Mouse (Mus musculus): ENCODE results near the gene Ubqln2. TPM values are rescaled to one million over a fixed set of nuclear protein-coding genes. Genes with fewer than 3 reads are reported as not detected.

The Ubqln2 gene
- polyA plus RNA-seq (2015; fragmentation: Nextera tagmentation; extraction: Ambion mirVana): 44.4 and 44.8 TPM in 2 replicates

DNA sequence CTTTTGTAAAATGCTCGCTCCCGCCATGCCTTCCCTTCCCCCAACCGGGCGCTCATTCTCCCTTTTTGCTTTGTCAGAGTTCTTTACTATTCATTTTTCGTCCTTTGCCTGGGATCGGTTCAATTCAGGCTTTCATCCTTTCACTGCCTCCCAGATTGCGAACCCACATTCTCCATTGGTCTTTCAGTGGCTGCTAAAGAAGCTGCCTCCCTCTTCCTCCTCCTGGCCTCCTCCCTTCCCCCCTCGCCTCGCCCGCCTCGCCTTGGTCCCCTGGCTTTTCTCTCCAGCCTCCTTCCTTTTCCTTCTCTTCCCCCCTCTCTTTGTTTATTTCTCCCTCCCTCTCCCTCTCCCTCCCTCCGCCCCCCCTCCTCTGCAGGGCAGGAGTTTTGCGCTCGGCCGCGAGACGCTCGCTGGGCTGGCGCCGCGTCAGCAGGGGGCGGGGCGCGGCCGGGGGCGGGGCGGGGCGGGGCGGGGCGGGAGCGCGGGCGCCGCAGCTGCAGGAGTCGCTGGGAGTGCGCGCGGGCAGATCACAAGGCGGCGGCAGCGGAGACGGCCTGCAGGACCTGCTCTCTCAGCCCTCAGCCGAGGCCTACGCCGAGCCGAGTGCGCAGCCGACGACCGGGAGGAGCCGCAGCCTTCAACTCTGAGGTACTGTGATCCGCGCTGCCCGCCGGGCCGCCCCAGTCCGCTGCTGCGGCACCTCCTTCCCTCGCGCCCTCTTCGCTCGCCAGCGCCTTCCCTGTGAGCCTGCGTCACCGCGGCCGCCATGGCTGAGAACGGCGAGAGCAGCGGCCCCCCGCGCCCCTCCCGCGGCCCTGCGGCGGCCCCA, at the start of gene Ubqln2:
Ubqln2 (plus strand) TSS at position 540 of the 829 bp plus-strand sequence.
- H3K9ac ChIP-seq (replicated peaks): peak within 1 kb of the TSS; percentile 87
- no peaks in the 10 kb centered on the region for H3K9me3 ChIP-seq
- H3K4me2 ChIP-seq (replicated peaks): peak within 1 kb of the TSS; percentile 59
- peak within 1 kb of the TSS; percentile 97 for H3K27ac ChIP-seq (replicated peaks)
- no peaks in the 10 kb centered on the region for H3K27me3 ChIP-seq
- 19% methylated on average over 62 of the region's 76 CpGs for WGBS
- peak within 1 kb of the TSS; percentile 69 for H3K4me3 ChIP-seq
- peaks cover 6% of the 10 kb centered on the region; the same call in 1 of the 2 replicates for H3K4me1 ChIP-seq
- no peaks in the 10 kb centered on the region for H3K36me3 ChIP-seq
- ATAC-seq (replicated peaks): peak; percentile 94

- H3K27ac ChIP-seq (replicated peaks): no peak overlapping the region
- no peaks in the 10 kb centered on the region for H3K27me3 ChIP-seq
- no peak for ATAC-seq (replicated peaks)
- H3K4me1 ChIP-seq: no peaks in the 10 kb centered on the region
- no peaks in the 10 kb centered on the region for H3K9me3 ChIP-seq
- no peak overlapping the region for H3K4me2 ChIP-seq (replicated peaks)
- WGBS: 68% methylated on average over 5 of the region's 5 CpGs
- H3K4me3 ChIP-seq: no peak overlapping the region
- H3K36me3 ChIP-seq: no peaks in the 10 kb centered on the region
- no peak overlapping the region for H3K9ac ChIP-seq (replicated peaks)
These were observed 46.1 kb upstream of the Ubqln2 start for GRCm38 (mm10) chrX:153451946-153452345.

DNA sequence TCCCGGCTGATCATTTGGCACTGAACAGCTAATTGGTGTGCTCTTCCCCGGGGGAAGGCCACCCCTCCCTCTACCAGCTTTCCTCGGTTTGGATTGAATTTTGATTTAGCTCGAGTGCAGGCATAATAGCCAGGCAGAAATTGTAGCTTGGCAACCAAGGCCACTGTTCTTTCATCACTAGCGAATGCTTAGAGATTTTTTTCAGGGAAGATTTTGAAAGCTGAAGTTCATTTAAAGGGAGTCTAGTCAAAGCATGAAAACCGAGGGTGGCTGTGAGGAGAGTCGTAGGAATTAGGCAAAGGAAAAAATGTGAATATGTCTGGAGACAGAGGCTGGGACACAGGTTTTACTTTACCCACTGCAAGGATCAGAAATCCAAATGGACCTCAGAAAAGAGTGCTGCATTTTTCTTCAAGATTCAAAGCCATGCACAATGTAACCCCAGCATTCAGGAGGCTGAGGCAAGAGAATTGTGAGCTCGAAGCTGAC, 21.2 kb upstream of the Ubqln2 start:
- H3K4me3 ChIP-seq: no peak overlapping the region
- 29% methylated on average over 8 of the region's 8 CpGs for WGBS
- ATAC-seq (replicated peaks): peak; percentile 76
- 0 out of 2 replicates have a peak overlapping the region, but pooled peaks have one; percentile 3 for H3K4me2 ChIP-seq (replicated peaks)
- H3K27me3 ChIP-seq: no peaks in the 10 kb centered on the region
- no peaks in the 10 kb centered on the region for H3K9me3 ChIP-seq
- peak overlapping the region; percentile 72 for H3K27ac ChIP-seq (replicated peaks)
- H3K36me3 ChIP-seq: no peaks in the 10 kb centered on the region
- no peaks in the 10 kb centered on the region for H3K4me1 ChIP-seq
- H3K9ac ChIP-seq (replicated peaks): no peak overlapping the region

GRCm38 (mm10) chrX:153492326-153492725, 5.7 kb upstream of the Ubqln2 start:
- Histone ChIP-seq H3K4me3 (no peak overlapping the region), H3K36me3 (no peaks in the 10 kb centered on the region), H3K4me2 (replicated peaks) (no peak overlapping the region), H3K9ac (replicated peaks) (no peak overlapping the region), H3K4me1 (no peaks in the 10 kb centered on the region), H3K27ac (replicated peaks) (no peak overlapping the region), H3K9me3 (no peaks in the 10 kb centered on the region), H3K27me3 (no peaks in the 10 kb centered on the region)
- no peak for ATAC-seq (replicated peaks)
- WGBS: 71% methylated on average over 3 of the region's 3 CpGs

- 19% methylated on average over 30 of the region's 30 CpGs for WGBS
- H3K27me3 ChIP-seq: no peaks in the 10 kb centered on the region
- H3K4me2 ChIP-seq (replicated peaks): peak overlapping the region; percentile 59
- no peaks in the 10 kb centered on the region for H3K36me3 ChIP-seq
- peaks cover 9% of the 10 kb centered on the region; the same call in 1 of the 2 replicates for H3K4me1 ChIP-seq
- H3K4me3 ChIP-seq: peak overlapping the region; percentile 69
- no peaks in the 10 kb centered on the region for H3K9me3 ChIP-seq
- peak; percentile 15 for ATAC-seq (replicated peaks)
- H3K9ac ChIP-seq (replicated peaks): peak overlapping the region; percentile 87
- peak overlapping the region; percentile 97 for H3K27ac ChIP-seq (replicated peaks)
These were observed 752 bp downstream of the Ubqln2 start for GRCm38 (mm10) chrX:153498665-153499293.

DNA sequence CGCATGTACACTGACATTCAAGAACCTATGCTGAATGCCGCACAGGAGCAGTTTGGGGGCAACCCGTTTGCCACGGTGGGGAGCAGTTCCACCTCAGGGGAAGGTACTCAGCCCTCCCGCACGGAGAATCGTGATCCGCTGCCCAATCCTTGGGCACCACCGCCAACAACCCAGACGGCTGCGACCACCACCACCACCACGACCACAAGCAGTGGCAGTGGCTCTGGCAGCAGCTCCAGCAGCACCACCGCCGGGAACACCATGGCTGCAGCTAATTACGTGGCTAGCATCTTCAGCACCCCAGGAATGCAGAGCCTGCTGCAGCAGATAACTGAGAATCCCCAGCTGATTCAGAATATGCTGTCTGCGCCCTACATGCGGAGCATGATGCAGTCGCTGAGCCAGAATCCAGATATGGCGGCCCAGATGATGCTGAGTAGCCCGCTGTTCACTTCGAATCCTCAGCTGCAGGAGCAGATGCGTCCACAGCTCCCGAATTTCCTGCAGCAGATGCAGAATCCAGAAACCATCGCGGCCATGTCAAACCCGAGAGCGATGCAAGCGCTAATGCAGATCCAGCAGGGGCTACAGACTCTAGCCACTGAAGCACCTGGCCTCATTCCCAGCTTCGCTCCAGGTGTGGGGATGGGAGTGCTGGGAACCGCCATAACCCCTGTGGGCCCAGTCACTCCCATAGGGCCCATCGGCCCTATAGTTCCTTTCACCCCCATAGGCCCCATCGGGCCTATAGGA, 1.4 kb downstream of the Ubqln2 start:
- 29% methylated on average over 32 of the region's 32 CpGs for whole genome bisulfite sequencing
- Histone ChIP-seq H3K36me3 (no peaks in the 10 kb centered on the region), H3K27ac (replicated peaks) (peak overlapping the region; percentile 97), H3K27me3 (no peaks in the 10 kb centered on the region), H3K9me3 (no peaks in the 10 kb centered on the region), H3K9ac (replicated peaks) (peak overlapping the region; percentile 87), H3K4me1 (peaks cover 9% of the 10 kb centered on the region; the same call in 1 of the 2 replicates), H3K4me2 (replicated peaks) (peak overlapping the region; percentile 59), H3K4me3 (peak overlapping the region; percentile 69)
- no peak for ATAC-seq (replicated peaks)

DNA sequence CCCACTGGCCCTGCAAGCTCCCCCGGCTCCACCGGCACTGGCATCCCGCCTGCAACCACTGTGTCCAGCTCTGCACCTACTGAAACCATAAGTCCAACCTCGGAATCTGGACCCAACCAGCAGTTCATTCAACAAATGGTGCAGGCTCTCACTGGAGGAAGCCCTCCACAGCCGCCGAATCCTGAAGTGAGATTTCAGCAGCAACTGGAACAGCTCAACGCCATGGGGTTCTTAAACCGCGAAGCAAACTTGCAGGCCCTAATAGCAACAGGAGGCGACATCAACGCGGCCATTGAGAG, 2.0 kb downstream of the Ubqln2 start:
- ATAC-seq (replicated peaks): no peak
- WGBS: 17% methylated on average over 12 of the region's 12 CpGs

GRCm38 (mm10) chrX:153505954-153506353, 7.9 kb downstream of the Ubqln2 start:
- ATAC-seq (replicated peaks): no peak
- no peak overlapping the region for H3K27ac ChIP-seq (replicated peaks)
- no peak overlapping the region for H3K4me3 ChIP-seq
- no peaks in the 10 kb centered on the region for H3K27me3 ChIP-seq
- peaks cover 9% of the 10 kb centered on the region; the same call in 1 of the 2 replicates for H3K4me1 ChIP-seq
- no peak overlapping the region for H3K9ac ChIP-seq (replicated peaks)
- H3K36me3 ChIP-seq: no peaks in the 10 kb centered on the region
- 40% methylated on average over 9 of the region's 9 CpGs for WGBS
- H3K9me3 ChIP-seq: no peaks in the 10 kb centered on the region
- H3K4me2 ChIP-seq (replicated peaks): no peak overlapping the region

More for the DNA sequence above, 2.0 kb downstream of the Ubqln2 start:
- Histone ChIP-seq H3K4me3 (peak overlapping the region; percentile 69), H3K4me2 (replicated peaks) (peak overlapping the region; percentile 59), H3K36me3 (no peaks in the 10 kb centered on the region), H3K9me3 (no peaks in the 10 kb centered on the region), H3K27ac (replicated peaks) (peak overlapping the region; percentile 97), H3K4me1 (peaks cover 9% of the 10 kb centered on the region; the same call in 1 of the 2 replicates), H3K9ac (replicated peaks) (peak overlapping the region; percentile 87), H3K27me3 (no peaks in the 10 kb centered on the region)

DNA sequence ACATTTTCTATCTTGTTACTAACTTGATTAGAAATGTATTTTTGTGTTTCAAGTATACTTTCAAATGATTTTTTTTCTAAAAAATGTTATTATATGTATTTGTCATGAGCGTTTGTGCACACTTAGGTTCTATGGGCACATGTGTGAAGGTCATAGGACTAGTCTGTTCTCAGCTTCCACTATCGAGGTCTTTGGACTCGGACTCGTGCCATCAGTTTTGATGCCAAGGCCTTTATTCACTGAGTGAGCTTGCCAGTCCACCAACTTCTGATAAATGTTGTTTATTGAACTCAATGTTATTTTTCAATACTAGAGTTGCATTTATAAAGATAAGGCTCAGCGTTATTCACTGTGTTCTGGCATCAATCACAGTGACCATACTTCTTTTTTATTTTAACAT, 17.5 kb downstream of the Ubqln2 start:
- H3K4me2 ChIP-seq (replicated peaks): no peak overlapping the region
- no peaks in the 10 kb centered on the region for H3K27me3 ChIP-seq
- no peak for ATAC-seq (replicated peaks)
- H3K27ac ChIP-seq (replicated peaks): no peak overlapping the region
- no peak overlapping the region for H3K4me3 ChIP-seq
- no peaks in the 10 kb centered on the region for H3K4me1 ChIP-seq
- WGBS: 94% methylated on average over 5 of the region's 5 CpGs
- no peaks in the 10 kb centered on the region for H3K9me3 ChIP-seq
- H3K9ac ChIP-seq (replicated peaks): no peak overlapping the region
- no peaks in the 10 kb centered on the region for H3K36me3 ChIP-seq

GRCm38 (mm10) chrX:153528399-153528798, 30.4 kb downstream of the Ubqln2 start:
- no peaks in the 10 kb centered on the region for H3K4me1 ChIP-seq
- no peak overlapping the region for H3K4me3 ChIP-seq
- no peak overlapping the region for H3K9ac ChIP-seq (replicated peaks)
- H3K27ac ChIP-seq (replicated peaks): no peak overlapping the region
- H3K27me3 ChIP-seq: no peaks in the 10 kb centered on the region
- ATAC-seq (replicated peaks): 0 out of 2 replicates have a peak, but pooled peaks have one; percentile 46
- H3K36me3 ChIP-seq: no peaks in the 10 kb centered on the region
- H3K4me2 ChIP-seq (replicated peaks): no peak overlapping the region
- H3K9me3 ChIP-seq: no peaks in the 10 kb centered on the region
- WGBS: 15% methylated on average over 2 of the region's 2 CpGs
